Mouse (Mus musculus) B cell, adult 2 months (primary cell): ENCODE results near the gene Prpf18.
"Not testable (repeated sequence)": the region's sequence is repeated elsewhere in the genome, so short reads cannot be mapped to it uniquely, and the experiment has no call there.

Source experiments
- DNase-seq, 2 experiments: peaks; one replicate each; pipeline ENCODE4 v3.0.0; 2022

The Prpf18 gene

DNA sequence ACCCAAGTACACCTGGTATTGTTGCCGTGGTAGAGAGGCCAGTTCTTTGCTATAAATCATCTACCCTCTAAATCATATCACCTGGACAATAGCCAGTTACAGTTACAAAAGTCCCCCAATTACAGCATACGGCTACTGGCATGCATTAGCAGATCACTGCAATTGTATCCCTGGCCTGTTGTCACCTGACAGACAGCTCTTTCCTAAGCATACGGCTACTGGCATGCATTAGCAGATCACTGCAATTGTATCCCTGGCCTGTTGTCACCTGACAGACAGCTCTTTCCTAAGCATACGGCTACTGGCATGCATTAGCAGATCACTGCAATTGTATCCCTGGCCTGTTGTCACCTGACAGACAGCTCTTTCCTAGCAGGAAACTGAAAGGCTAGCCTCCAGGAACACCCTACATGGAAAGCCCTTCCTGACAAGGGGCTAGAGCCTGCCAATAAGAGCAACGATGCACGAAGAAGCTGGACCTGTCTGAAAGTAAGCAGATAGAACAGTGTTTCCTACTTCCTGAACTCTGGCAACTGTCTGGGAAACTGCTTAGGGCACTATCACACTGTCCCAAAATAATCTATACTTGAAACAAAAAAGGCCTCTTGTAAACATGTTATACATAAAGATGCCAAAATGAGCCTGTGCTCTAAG is 37.5 kb downstream of the Prpf18 start:
- DNase-seq: not testable (repeated sequence)

DNA sequence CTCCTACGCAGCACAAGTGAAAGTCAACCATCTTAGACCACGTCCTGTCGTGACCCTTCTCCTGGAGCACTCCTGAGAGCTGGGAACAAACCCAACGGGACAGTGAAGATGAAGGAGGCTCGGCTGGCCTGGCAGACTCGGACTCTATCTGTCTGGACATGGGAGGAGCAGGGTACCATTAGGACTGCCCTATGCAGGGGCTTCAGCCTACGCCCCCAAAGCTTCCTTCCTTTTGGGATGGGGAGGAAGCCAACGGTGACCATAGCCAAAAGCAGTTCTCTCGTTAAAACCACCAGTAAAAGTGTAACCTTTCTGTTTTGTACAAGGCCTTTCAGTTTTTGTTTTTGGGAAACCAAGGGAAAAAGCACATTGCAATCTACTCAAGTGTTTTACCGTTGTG is 40.2 kb downstream of the Prpf18 start:
- DNase-seq: no peak

DNA sequence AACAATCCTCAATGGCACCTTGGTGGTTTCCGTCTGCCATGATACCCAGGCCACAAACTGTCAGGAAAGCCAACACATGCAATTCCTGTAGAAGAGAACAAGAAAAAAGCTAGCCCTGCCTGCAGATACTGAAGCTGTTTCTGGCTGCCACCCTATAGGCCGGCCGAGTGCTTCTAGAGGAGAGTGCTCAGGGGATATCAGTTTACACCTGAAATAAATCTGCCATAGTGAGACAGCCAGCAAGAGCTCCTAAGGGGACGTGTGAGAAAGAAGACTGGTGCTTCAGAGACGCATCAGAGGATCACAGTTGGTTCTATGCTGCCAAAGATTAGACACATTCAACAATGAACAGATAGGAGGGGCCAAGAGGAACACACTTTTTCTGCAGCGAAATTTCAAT is 40.6 kb downstream of the Prpf18 start:
- DNase-seq: no peak

DNA sequence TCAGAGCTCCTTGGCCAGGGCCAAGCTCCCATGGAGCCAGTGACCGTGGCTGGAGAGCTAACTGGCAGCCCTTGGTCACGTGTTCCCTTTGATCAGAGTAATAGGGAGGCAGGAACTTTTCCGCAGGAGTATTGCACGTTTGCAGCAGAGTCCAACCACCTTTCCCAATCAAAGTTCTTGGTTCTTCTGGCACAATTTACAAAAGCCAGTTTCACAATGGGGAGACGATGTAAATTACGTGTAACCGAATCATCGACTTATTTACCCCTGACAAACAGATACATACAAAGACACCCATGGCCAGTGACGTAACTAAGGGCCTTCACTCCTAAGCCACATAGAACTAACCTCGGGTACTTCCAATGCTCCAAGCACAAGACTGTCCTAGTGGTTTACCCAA is 42.5 kb downstream of the Prpf18 start:
- no peak for DNase-seq

DNA sequence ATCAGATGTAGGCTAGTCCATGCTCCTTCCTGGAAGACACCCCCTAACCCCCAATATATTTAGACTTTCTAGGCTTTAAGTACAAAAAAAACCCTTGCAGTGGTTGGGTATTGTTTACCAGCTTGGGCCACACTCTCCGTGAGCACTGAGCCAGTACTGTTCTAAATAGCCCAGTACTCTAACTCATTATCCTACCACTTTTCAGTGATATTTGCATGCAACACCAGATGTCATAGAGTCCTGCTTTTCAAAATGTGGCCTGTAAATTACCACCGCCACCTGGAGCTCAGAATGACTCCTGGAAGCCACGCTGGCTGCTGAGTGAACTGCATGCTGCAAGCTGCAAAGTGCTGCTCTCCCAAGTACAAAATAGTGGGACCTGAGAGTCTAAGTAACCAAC is 43.7 kb downstream of the Prpf18 start:
- no peak for DNase-seq

DNA sequence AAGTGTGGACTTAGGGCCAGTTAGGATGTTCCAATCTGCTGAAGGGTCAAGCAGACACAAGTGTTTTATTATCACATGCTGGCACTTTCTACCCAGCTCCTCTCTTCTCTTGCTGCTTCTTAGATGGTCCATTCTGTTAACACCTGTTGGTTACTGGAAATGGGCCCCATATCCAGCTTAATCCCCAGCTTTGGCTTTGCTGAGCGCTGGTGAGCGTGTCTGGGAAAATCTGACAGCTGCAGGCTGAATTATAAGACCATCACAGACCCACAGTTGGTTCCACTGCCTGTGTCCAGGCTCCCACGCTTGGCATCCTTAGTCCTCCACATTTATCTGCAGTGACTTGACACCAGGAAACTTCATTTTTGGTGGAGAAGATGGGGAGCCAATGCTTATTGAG is 45.4 kb downstream of the Prpf18 start:
- DNase-seq: no peak

DNA sequence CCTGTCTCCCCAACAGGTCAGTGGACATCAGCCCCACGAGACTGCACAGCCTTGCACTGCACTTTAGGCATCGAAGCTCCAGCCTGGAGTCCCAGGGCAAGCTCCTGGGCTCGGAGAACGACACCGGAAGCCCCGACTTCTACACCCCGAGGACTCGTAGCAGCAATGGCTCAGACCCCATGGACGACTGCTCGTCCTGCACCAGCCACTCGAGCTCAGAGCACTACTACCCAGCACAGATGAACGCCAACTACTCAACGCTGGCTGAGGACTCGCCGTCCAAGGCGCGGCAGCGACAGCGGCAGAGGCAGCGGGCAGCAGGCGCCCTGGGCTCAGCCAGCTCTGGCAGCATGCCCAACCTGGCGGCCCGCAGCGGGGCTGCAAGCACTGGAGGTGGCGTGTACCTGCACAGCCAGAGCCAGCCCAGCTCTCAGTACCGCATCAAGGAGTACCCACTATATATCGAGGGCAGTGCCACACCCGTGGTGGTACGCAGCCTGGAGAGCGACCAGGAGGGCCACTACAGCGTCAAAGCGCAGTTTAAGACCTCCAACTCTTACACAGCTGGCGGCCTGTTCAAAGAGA is 48.5 kb downstream of the Prpf18 start:
- DNase-seq: no peak

DNA sequence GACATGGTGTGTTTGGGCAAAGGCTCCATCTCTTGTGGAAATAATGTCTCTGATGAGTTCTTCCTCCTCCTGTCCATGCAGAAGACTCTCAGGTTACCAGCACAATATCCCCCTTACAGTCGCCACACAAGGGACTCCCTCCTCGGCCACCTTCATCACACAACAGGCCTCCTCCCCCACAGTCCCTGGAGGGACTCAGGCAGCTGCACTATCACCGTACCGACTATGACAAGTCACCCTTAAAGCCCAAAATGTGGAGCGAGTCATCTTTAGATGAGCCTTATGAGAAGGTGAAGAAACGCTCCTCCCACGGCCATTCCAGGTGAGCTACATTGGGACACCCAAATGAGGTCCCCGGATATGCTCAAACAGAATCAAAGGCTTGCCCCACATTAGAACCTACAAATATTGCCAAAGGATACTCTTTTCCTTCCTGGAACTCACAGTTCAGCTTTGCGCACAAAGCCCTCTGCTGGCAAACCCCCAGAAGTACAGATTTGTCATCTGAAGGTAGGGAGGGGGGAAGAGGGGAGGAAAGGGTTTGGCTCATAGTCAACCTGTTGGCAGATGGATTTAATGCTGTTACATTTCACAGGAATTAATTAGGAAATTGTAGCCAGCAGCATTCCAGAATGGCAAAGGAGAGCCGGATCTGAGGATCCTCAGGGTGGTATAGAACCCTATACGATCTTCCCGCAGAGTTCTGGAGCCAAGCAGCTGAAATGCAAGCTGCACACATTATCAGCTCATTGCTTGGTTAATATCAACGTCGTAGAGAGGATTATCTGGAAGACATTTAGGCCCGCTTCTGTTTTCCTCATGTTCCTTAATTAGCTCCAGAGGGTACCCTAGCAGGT is 50.7 kb downstream of the Prpf18 start:
- DNase-seq: peak; percentile 21 to 41

DNA sequence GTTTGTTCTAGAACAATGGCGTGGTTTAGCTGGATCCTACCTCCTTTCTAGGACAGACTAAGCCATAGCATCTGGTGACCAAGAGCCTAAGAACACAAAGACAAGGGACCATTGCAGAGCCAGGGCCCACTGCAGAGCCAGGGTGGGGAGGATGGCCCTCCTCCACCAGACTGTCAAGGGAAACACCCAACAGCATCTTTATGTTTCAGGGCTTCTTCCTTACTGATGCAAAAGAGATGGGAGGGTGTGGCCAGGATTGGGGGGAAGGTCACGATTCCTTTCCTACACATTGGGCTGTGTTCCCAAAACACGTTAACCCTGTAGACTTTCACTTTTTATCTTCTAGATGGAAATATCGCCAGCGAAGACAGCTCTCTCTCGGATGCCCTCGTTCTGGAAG is 54.9 kb downstream of the Prpf18 start:
- no peak for DNase-seq

DNA sequence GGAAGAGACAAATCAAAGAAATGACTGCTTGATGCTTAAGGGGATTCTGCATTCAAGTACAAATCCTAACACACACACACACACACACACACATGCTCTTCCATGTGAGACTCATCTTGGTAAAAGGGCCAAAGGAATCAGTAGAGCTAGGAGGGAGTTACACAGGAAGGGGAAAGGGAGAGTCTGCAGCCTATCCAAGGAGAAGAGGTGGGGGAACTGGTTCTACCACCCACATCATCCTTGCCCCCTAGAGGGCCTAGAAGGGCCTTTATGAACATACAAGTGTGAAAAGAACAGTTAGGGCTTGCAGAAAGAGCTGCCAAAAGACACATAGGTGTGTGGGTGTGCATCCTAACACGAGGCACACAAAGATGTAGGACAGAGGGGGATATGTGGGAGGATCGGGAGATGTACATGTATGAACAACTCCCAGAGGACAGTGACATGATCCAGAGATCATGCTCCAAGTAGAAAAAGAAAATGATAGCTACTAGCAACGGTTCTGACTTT is 58.0 kb downstream of the Prpf18 start:
- no peak for DNase-seq

DNA sequence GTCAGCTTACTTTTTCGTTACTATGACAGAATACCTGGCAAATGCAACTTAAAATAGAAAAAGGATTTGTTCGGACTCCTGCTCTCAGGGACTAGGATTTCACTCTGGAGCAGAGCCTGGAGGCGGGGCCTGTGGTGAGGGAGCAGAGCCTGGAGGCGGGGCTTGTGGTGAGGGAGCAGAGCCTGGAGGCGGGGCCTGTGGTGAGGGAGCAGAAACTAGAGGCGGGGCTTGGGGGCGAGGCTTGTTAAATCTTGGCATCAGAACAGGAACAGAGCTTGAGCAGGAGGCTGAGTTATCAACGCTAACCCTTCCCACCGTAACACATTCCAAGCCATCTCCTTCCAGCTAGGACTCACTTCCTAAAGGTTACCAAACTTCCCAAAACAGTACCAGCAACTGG is 58.5 kb downstream of the Prpf18 start:
- no peak for DNase-seq

DNA sequence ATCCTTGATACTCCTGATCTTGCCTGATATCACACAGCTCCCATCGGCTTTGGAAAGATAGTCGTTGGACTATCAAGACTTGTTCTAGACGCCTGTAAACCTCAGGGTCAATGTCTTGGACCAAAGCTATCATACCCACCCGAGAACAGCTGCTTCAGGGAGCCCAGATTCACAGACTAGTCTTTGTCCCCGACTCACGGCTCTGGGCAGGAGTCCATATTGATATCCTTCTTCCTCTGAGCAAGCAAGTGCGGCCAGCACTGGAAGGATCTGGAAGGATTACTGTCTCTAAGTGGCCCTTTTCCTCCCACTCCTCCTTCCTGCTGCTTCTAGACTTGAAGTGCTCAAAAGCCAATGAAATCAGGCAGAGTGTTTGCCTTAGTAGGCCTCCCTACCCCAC is 59.2 kb downstream of the Prpf18 start:
- no peak for DNase-seq

DNA sequence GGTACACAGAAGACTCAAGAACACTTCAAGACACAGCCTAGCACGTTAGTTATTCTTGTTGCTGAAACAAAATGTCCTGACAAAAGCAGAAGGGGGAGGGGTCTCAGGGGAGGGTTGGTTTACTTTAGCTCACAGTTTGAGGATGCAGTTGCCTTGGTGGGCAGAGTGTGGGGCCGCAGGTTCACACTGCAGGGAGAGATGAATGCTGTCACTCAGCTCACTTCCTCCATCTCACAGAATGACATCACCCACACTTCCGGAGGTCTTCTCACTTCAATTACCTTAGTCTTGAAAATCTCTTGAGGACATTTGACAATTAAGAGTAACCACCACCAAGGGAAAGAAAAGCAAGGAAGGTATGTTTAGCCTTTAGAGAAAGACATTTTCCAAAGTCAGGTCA is 60.3 kb downstream of the Prpf18 start:
- no peak for DNase-seq

DNA sequence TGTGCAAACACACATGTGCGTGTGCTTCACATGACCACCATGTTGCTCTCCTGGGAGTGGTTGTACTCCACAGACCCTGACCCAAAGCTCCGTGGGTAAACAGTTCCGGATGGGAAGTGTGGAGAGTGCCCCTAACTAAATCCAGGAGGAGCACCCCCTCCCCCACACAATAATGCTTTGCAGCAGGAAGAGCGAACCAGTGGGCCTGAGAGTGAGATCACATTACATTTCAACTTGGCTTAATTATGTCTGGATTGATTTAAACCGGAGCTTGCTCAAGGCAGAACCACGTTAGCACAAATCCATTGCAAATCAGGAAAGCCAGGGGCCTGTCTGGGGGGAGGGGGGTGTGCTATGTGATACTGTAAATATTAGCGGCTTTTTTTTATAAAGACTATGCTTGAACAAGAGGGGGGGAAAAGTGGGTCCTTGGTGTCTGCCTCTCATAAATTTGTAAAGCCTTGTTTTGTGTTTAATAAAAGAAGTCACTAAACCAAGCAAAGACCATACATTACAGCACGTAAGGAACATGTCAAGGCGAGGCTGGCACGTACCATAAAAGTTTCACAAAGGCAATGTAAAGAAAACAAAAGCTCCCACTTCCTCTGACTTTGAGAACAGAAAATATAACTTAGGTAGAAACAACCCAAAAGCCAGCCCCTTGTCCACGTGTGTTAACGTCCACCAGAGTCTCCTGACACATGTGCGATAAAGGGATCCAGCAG is 64.1 kb downstream of the Prpf18 start:
- DNase-seq: no peak

DNA sequence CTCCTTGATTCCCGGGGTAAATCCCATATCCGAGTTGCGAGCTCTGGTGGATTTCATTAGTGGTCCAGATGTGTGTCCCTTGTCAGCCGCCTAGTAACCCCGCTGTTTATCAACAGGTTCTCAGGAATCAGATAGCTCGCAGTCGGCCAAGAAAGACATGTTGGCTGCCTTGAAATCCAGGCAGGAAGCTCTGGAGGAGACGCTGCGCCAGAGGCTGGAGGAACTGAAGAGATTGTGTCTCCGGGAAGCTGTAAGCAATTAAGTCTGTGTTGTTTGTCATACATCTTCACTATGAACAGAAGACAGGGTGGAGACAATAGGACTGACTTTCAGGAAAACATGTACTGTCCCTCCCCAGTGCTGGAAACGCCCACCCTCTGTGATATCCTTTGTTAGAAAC is 65.7 kb downstream of the Prpf18 start:
- DNase-seq: no peak

DNA sequence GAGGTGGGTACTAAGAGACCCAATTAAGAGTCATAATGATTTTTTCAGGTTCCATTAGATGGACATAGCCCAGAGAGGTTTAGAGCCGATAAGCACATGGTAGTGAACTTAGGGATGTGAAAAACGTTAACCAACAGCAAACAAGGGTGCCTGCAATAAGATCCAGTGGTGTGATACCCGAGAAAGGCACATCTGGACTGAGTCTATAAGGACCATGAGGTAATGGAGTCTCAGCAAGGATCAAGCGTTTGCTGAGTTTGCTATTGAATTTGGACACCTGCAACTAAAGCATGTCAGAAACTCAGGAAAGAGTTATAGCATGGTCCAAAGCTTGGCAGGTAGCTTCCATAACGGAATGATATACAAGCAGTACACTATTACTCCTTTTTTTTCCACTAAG is 67.7 kb downstream of the Prpf18 start:
- DNase-seq: no peak

DNA sequence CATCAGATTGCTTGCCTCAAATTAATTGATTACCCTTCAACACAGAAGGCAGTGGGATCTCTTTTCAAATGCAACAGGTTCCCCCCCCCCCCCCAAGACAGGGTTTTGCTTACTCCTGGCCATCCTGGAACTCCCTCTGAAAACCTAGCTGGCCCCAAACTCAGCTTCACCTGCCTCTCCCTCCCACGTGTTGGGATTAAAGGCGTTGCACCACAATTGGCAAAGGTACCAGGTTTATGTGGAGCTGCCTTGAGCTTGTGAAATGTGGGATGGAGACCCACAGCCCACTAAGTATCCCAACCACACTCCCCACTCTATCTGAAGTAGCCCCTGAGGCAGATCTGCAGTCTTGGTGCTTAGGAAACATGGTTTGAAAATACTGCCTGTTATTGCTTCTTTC is 69.0 kb downstream of the Prpf18 start:
- DNase-seq: no peak

DNA sequence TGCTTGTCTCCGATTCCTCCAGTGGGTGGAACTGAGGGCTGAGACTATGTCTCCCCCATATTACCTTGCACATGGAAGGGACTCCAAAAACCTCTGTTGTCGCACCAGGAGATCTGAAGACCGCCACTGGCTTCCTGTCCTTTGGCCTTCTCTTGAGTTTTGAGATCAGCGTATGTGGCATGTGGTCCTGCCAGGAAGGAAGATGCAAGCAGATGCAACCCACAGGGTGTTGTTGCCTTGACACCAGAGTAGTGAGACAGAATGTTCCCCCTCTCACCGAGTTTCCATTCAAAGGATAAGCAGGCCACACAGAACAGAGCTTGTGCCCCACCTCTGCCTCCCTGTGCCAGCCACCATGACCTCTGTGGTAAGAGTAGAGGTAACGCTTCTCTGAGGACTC is 71.2 kb downstream of the Prpf18 start:
- no peak for DNase-seq

DNA sequence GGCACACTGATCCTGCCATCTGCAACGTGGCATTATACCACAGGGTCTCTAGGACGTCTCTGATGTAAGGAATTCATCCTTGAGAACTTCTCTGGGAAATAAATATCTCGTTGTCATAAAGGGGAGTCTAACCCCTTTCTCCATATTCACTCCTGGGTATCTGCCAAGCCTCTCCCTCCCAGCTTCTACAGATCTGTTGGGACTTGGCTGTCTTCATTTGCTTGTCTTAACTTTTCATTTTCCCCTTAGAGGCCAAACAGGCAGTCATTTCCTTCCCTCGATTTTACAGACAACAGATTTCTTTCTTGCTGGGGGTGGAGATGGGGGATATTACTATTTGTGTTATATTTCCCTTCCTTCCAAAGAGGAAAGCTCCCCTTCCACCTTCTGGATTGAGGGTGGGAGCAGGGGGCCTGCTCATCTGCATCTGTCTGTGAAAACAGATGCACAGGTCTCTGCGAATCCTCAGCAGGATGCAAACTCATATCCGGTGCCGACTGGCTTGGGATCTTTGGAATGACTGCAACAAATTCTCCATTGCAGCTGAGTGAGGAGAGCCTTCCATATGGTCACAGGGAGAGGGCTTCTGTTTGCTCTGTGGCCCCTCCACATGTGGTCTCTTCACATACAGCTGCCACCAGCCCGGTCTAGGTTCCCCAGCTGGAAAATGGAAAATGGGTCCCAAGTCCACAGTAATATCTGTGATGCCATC is 72.4 kb downstream of the Prpf18 start:
- DNase-seq: no peak

DNA sequence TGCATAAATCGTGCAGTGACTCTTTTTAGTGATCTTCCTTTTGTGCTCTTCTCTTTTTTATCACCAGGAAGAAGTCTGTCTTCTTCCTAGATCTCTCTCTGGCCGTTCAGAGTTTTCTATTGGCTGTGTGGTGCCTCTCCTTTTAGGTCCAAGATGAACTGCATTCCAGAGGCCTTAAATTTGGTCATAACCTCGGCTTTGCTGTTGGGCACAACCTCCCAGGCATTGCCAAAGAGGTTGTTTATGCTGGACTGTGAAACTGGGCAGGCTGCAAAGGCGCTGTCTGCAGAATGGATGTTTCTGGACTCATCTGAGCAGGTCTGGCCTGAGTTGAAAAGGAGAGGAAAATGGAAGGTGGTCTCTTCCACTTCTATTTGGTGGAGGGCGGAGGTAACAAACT is 73.6 kb downstream of the Prpf18 start:
- DNase-seq: no peak

DNA sequence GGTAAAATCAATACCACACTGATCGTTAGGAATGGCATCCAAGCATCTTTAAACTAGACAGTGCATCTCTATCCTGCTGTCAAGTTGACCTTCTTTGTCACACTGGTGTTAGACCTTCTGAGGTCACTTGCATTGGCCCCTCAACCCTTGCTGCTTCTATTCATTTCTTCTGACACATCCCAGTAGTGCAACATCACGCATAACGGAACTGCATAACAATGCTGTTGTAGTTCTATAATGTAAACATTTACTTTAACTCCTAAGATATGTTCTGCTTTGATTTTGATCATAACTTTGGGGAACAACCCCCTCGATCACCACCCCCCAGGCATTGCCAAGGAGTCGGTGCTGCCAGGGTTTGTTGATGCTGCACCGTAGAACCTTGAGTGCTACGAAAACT is 75.9 kb downstream of the Prpf18 start:
- no peak for DNase-seq

DNA sequence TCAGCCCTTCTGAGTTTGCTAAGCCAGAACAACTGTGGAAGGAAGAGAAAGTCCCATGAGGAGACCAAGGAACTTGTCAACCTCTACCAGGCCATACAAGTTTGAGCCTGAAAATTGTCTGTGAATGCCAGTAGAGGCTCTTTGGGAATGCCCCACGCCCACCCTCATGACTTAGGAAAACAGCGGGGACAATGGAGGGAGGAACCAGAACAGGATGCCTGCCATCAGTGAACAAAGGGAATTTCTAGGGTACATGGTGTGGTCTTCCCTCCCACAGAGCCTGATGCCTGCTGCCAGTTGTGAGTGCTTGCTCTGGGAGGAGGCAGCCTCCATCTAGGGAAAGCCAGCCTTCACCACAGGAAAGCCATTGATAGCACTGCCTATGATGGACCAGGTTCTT is 76.8 kb downstream of the Prpf18 start:
- DNase-seq: no peak

DNA sequence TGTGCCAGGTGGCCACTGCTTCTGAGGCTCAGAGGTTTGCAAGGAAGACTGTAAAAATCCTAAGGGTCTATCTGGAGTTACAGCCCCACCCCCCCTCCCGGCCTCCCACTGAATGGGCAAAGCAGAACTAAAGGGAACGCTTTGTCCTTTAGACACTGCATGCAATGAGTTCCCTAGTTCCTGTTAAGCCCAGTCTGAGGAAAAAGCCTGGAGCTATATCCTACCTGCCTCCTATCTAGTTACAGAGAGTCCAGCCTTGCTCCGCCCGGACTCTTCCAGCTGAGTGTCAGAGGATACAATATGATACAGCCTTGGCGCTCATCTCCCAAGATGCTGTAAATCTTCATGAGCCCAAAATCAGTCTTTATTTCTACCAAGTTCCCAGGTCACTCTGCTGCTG is 77.7 kb downstream of the Prpf18 start:
- DNase-seq: no peak
